Mouse (Mus musculus) spleen, adult 2 months (tissue): Measurements from ENCODE around the gene Tmem11.

ENCODE experiments used
- CTCF ChIP-seq: fragments of 200-500 bp; IDR thresholded peaks from 2 replicates; pipeline ENCODE4 v1.5.1; 2011; ENCODE audit warnings: mild to moderate bottlenecking, inconsistent platforms; ENCODE audit not compliant: insufficient read depth, insufficient read length, insufficient replicate concordance; ENCODE audit errors: extremely low read depth
- POLR2A ChIP-seq: fragments of 200-500 bp; IDR thresholded peaks from 2 replicates; pipeline ENCODE4 v1.6.1; 2011; ENCODE audit warnings: low read depth, low read length, inconsistent platforms

DNA sequence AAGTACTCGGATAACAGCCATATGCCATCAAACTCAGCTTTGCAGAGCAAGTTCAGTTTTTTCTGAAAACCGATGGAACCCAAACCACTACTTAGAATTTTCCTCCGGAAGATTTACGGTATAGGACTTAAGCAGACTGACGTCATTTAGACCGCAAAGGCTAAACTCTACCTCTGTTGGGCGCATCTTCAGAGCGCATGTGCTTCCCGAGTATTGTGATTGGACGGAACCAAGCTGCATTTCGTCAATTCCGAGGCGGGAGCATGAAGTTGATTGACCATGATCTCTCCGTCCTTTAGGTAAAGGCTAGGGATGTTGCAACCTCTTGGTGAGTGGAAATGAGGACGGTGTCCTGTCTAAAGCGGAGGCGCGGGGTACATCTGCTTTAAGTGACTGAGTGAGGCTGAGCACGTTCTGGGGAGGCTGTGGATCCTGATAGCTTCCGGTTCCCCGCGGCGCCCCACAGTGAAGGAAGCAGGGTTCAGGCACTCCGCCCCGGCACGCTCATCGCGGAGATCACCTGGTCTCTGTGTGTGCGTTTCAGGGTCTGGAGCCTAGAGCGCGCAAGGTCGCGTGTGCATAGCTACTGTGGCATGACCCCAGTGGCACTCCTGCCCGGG is 48.5 kb downstream of the Tmem11 start, which contains the start of gene Dhrs7b:
- TF ChIP-seq POLR2A (no peak; the same call in 1 of the 2 replicates), CTCF (no peak)
